Mouse (Mus musculus): Measurements from ENCODE around the gene Ptges2.

DNA sequence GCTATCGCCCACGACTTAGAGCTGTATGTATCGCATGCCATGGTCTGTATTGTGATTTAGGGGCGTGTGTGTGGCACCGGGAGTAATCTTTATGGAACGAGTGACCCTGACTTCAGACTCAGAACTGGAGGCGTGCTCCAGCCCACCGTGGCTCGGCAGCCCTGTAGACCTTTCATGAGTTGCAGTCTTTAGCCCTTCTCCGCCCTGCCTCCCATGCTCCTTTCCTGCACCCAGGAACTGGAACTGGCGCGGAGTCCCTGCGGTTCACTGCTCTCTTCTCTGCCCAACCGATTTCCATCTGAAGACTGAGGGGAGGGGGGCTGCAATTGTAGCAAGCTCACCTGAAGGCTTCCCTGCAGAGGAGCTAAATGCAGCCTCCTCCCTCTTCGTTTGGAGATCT lies 999 bp downstream of the Ptges2 start:
- no peak for TF ChIP-seq EP300 (IDR thresholded peaks at IDR 0.05; ENCODE audit: low read depth in 1 of 2, low read length in 2 of 2)
- TF ChIP-seq CTCF (IDR thresholded peaks at IDR 0.05 in 2 of 3, conservative IDR thresholded peaks at IDR 0.05 in 1 of 3; ENCODE audit: control insufficient read depth in 1 of 3, insufficient read depth in 1 of 3, low read depth in 2 of 3, low read length in 3 of 3, poor library complexity in 1 of 3, severe bottlenecking in 1 of 3), result no peak
- TF ChIP-seq GATA1 (IDR thresholded peaks at IDR 0.05; ENCODE audit: low read depth, low read length), result no peak
- TF ChIP-seq POLR2AphosphoS2 (IDR thresholded peaks at IDR 0.05; ENCODE audit: low read length), result no peak
- TF ChIP-seq USF2 (IDR thresholded peaks at IDR 0.05; ENCODE audit: borderline replicate concordance in 1 of 2, insufficient read depth in 1 of 2, low read depth in 1 of 2, low read length in 2 of 2), result no peak
- TF ChIP-seq BHLHE40 (IDR thresholded peaks at IDR 0.05; ENCODE audit: borderline replicate concordance, low read depth, low read length), result no peak

All from MEL (cell line).